Mouse (Mus musculus) CH12.LX (cell line): ENCODE measurements at regions not wholly inside any gene's neighbourhood (a gene's known extent, or its start where the extent isn't known, plus 50 kb on each side); places are given as distances from the start of the nearest gene placed in this dataset.

Experiments used
- DNase-seq: peaks from one replicate; pipeline ENCODE4 v3.0.0-alpha.2; 2013; ENCODE audit errors: extremely low read depth
- H3K27ac ChIP-seq: 2 replicates; pipeline ENCODE4 v1.5.1; 2012; ENCODE audit warnings: low read depth, mild to moderate bottlenecking, control low read depth, moderate library complexity; ENCODE audit not compliant: insufficient read depth
- H3K27me3 ChIP-seq: replicated peaks from 2 replicates; pipeline ENCODE3; 2012; ENCODE audit warnings: inconsistent platforms
- H3K36me3 ChIP-seq, 2 experiments: replicated peaks in 1 of 2; 2 replicates each; pipeline versions ENCODE3 to v1.6.1; 2012; ENCODE audit warnings: inconsistent platforms in 1 of 2, low read length in 1 of 2, mild to moderate bottlenecking in 1 of 2, mixed read lengths in 1 of 2, moderate library complexity in 1 of 2; ENCODE audit not compliant: control insufficient read depth in 1 of 2, insufficient read depth in 1 of 2
- H3K4me1 ChIP-seq, 2 experiments: 2 replicates each; pipeline ENCODE4 v1.6.1; 2012; ENCODE audit warnings: inconsistent platforms in 1 of 2, moderate library complexity in 1 of 2; ENCODE audit not compliant: insufficient read depth in 2 of 2, control insufficient read depth in 1 of 2
- H3K4me2 ChIP-seq: 2 replicates; pipeline ENCODE4 v1.6.1; 2012; ENCODE audit warnings: low read depth, mild to moderate bottlenecking, control low read depth; ENCODE audit not compliant: poor library complexity, insufficient read depth, severe bottlenecking
- H3K4me3 ChIP-seq, 3 experiments: fragments of 150-350 bp in 1 of 3; sonication (generic) in 1 of 3; replicated peaks in 1 of 3; 2 replicates each; pipeline versions ENCODE3 to v1.5.1; 2011 to 2012; ENCODE audit warnings: low read depth in 2 of 3, low read length in 2 of 3, mild to moderate bottlenecking in 2 of 3, moderate library complexity in 2 of 3, control low read depth in 1 of 3, improper control_type of control experiment in 1 of 3, inconsistent platforms in 1 of 3, mixed read lengths in 1 of 3; ENCODE audit not compliant: poor library complexity in 1 of 3
- H3K79me2 ChIP-seq: replicated peaks from 2 replicates; pipeline ENCODE4 v1.6.1; 2012; ENCODE audit warnings: mild to moderate bottlenecking, moderate library complexity; ENCODE audit not compliant: control insufficient read depth, poor library complexity, insufficient read depth, severe bottlenecking; ENCODE audit errors: extremely low read depth
- H3K9ac ChIP-seq: 2 replicates; pipeline ENCODE4 v1.6.1; 2012; ENCODE audit warnings: low read depth, mild to moderate bottlenecking, control low read depth, moderate library complexity; ENCODE audit not compliant: insufficient read depth
- H3K9me3 ChIP-seq: replicated peaks from 2 replicates; pipeline ENCODE3; 2012; ENCODE audit warnings: low read length, inconsistent platforms, mixed read lengths
- CHD2 ChIP-seq: IDR thresholded peaks from 2 replicates; pipeline ENCODE4 v1.6.1; 2011; ENCODE audit warnings: low read length, improper control_type of control experiment
- CTCF ChIP-seq, 2 experiments: IDR thresholded peaks in 1 of 2; conservative IDR thresholded peaks in 1 of 2; 2 replicates each; pipeline ENCODE4 v1.5.1; 2011 to 2012; ENCODE audit warnings: low read depth in 2 of 2, low read length in 2 of 2, improper control_type of control experiment in 1 of 2, inconsistent platforms in 1 of 2, mild to moderate bottlenecking in 1 of 2, moderate library complexity in 1 of 2
- ELF1 ChIP-seq: IDR thresholded peaks from 2 replicates; pipeline ENCODE4 v1.6.1; 2014; ENCODE audit warnings: low read depth, mild to moderate bottlenecking, inconsistent platforms, low read length, improper control_type of control experiment
- EP300 ChIP-seq: IDR thresholded peaks from 2 replicates; pipeline ENCODE4 v1.6.1; 2011; ENCODE audit warnings: low read length, improper control_type of control experiment
- GABPA ChIP-seq: IDR thresholded peaks from 2 replicates; pipeline ENCODE4 v1.6.1; 2012; ENCODE audit warnings: low read depth, low read length, improper control_type of control experiment, inconsistent platforms; ENCODE audit not compliant: insufficient replicate concordance
- IRF4 ChIP-seq: IDR thresholded peaks from 2 replicates; pipeline ENCODE4 v1.6.1; 2014; ENCODE audit warnings: low read depth, mild to moderate bottlenecking, inconsistent platforms, low read length, improper control_type of control experiment
- JUN ChIP-seq: IDR thresholded peaks from 2 replicates; pipeline ENCODE4 v1.6.1; 2011; ENCODE audit warnings: low read depth, mild to moderate bottlenecking, low read length, improper control_type of control experiment, moderate library complexity; ENCODE audit not compliant: insufficient read depth
- KAT2A ChIP-seq: IDR thresholded peaks from 2 replicates; pipeline ENCODE4 v1.6.1; 2012; ENCODE audit warnings: low read length, improper control_type of control experiment, inconsistent platforms; ENCODE audit not compliant: insufficient replicate concordance
- MAFK ChIP-seq: IDR thresholded peaks from 2 replicates; pipeline ENCODE4 v1.6.1; 2011; ENCODE audit warnings: low read length, improper control_type of control experiment; ENCODE audit not compliant: insufficient replicate concordance
- MAX ChIP-seq: IDR thresholded peaks from 2 replicates; pipeline ENCODE4 v1.6.1; 2011; ENCODE audit warnings: low read length, improper control_type of control experiment
- MAZ ChIP-seq: IDR thresholded peaks from 2 replicates; pipeline ENCODE4 v1.6.1; 2012; ENCODE audit warnings: low read depth, mild to moderate bottlenecking, inconsistent platforms, low read length, improper control_type of control experiment, moderate library complexity
- MEF2A ChIP-seq: IDR thresholded peaks from 2 replicates; pipeline ENCODE4 v1.6.1; 2014; ENCODE audit warnings: low read depth, mild to moderate bottlenecking, inconsistent platforms, low read length, improper control_type of control experiment, borderline replicate concordance
- NRF1 ChIP-seq: IDR thresholded peaks from 2 replicates; pipeline ENCODE4 v1.6.1; 2014; ENCODE audit warnings: low read depth, mild to moderate bottlenecking, inconsistent platforms, low read length, improper control_type of control experiment, moderate library complexity
- POLR2A ChIP-seq: IDR thresholded peaks from 2 replicates; pipeline ENCODE4 v1.6.1; 2011; ENCODE audit warnings: low read depth, mild to moderate bottlenecking, improper control_type of control experiment, low read length
- POLR2AphosphoS2 ChIP-seq: IDR thresholded peaks from 2 replicates; pipeline ENCODE4 v1.6.1; 2011; ENCODE audit warnings: low read depth, low read length, improper control_type of control experiment
- RAD21 ChIP-seq: IDR thresholded peaks from 2 replicates; pipeline ENCODE4 v1.6.1; 2011; ENCODE audit warnings: low read depth, mild to moderate bottlenecking, low read length, improper control_type of control experiment, moderate library complexity
- RCOR1 ChIP-seq: conservative IDR thresholded peaks from 2 replicates; pipeline ENCODE4 v1.6.1; 2012; ENCODE audit warnings: low read depth, mild to moderate bottlenecking, inconsistent platforms, low read length, improper control_type of control experiment
- SMC3 ChIP-seq: IDR thresholded peaks from 2 replicates; pipeline ENCODE4 v1.6.1; 2011; ENCODE audit warnings: low read depth, low read length, improper control_type of control experiment
- TCF12 ChIP-seq: IDR thresholded peaks from 2 replicates; pipeline ENCODE4 v1.6.1; 2014; ENCODE audit warnings: low read depth, mild to moderate bottlenecking, inconsistent platforms, low read length, improper control_type of control experiment
- USF2 ChIP-seq: conservative IDR thresholded peaks from 2 replicates; pipeline ENCODE4 v1.6.1; 2011; ENCODE audit warnings: low read depth, low read length, improper control_type of control experiment
- ZKSCAN1 ChIP-seq: IDR thresholded peaks from 2 replicates; pipeline ENCODE4 v1.6.1; 2012; ENCODE audit warnings: low read depth, inconsistent platforms, low read length, improper control_type of control experiment, borderline replicate concordance
- ZNF384 ChIP-seq: IDR thresholded peaks from 2 replicates; pipeline ENCODE4 v1.6.1; 2012; ENCODE audit warnings: low read depth, low read length, improper control_type of control experiment, inconsistent platforms
- dilution Hi-C: fragments of 300-500 bp; cut with MboI; formaldehyde crosslinking; loops from 2 replicates; pipeline ENCODE4 v1.14.3; 2020; ENCODE audit warnings: low sequenced_read_pairs; ENCODE audit not compliant: extremely low pct_unique_long_range_greater_than_20kb, extremely low pct_ligation_motif_present
- in situ Hi-C: fragments of 300-500 bp; cut with MboI; formaldehyde crosslinking; loops from 3 replicates; pipeline ENCODE4 v1.14.3; 2019; ENCODE audit warnings: low sequenced_read_pairs, low pct_ligation_motif_present, low pct_unique_long_range_greater_than_20kb, mixed read lengths

GRCm38 (mm10) chr2:43270802-43271201, 284.3 kb upstream of the Kynu start:
- no peaks in the 10 kb centered on the region for H3K27me3 ChIP-seq
- no peak overlapping the region for H3K27ac ChIP-seq
- H3K4me3 ChIP-seq = no peak overlapping the region
- in situ Hi-C loops = no loop called here
- H3K79me2 ChIP-seq = no peaks in the 10 kb centered on the region
- H3K4me2 ChIP-seq = no peak overlapping the region
- H3K4me1 ChIP-seq = no peaks in the 10 kb centered on the region
- no peaks in the 10 kb centered on the region for H3K36me3 ChIP-seq
- no peak for TF ChIP-seq MAZ
- no peak for TF ChIP-seq RCOR1
- no peak for TF ChIP-seq EP300
- peak; percentile 56 for TF ChIP-seq RAD21
- TF ChIP-seq MEF2A = no peak
- peak; percentile 12; the same call in 1 of the 2 replicates for TF ChIP-seq SMC3
- TF ChIP-seq CTCF (conservative IDR thresholded peaks at IDR 0.05 in 1 of 2, IDR thresholded peaks at IDR 0.05 in 1 of 2; ENCODE audit: low read depth in 2 of 2, low read length in 2 of 2) = peak in 1 of 2 experiments; percentile 23; a peak in 1 of 4 replicates
- no peak for TF ChIP-seq KAT2A
- dilution Hi-C loops = no loop called here
- H3K9me3 ChIP-seq = no peaks in the 10 kb centered on the region
- no peak overlapping the region for H3K9ac ChIP-seq
- no peak for DNase-seq

DNA sequence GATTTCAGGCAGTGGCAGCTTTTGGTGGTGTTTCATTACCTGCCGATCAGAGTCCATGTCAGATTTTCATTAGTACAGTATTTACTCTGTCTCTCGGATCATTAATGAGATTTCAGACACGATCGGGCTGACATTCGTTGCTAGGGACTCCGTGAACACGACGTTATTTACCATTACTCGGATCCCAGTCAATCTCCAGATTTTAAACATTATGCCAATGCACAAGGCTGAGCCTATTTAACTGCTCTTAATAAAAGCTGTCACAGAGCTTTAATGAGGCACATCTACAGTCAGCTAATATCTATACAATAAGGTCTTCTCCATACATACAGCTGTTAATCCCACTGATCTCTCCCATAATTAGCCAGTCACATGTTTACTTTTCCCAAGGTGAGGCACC, 283.0 kb upstream of the Kynu start:
- Histone ChIP-seq H3K9me3 (no peaks in the 10 kb centered on the region), H3K4me1 (no peaks in the 10 kb centered on the region), H3K79me2 (no peaks in the 10 kb centered on the region)
- no peak for DNase-seq
- TF ChIP-seq JUN (no peak), GABPA (no peak), RCOR1 (no peak), RAD21 (no peak), MAX (no peak), CHD2 (no peak), MAFK (no peak)
- TF ChIP-seq, all 38 proteins: peak for 0
- Histone ChIP-seq H3K27me3 (no peaks in the 10 kb centered on the region), H3K36me3 (no peaks in the 10 kb centered on the region), H3K4me2 (no peak overlapping the region), H3K4me3 (no peak overlapping the region), H3K9ac (no peak overlapping the region), H3K27ac (no peak overlapping the region)
- in situ Hi-C loops (no loop called here), dilution Hi-C loops (no loop called here)

- in situ Hi-C loops = no loop called here
- Histone ChIP-seq H3K9ac (no peak overlapping the region), H3K79me2 (no peaks in the 10 kb centered on the region), H3K36me3 (no peaks in the 10 kb centered on the region), H3K9me3 (no peaks in the 10 kb centered on the region), H3K27me3 (no peaks in the 10 kb centered on the region), H3K4me2 (no peak overlapping the region), H3K4me1 (no peaks in the 10 kb centered on the region), H3K4me3 (no peak overlapping the region), H3K27ac (no peak overlapping the region)
- dilution Hi-C loops = no loop called here
- peak; percentile 3 for DNase-seq
- TF ChIP-seq MAZ (no peak), SMC3 (no peak), TCF12 (no peak), GABPA (no peak), ZKSCAN1 (no peak), USF2 (no peak), ZNF384 (no peak), NRF1 (no peak), POLR2A (no peak), ELF1 (no peak), POLR2AphosphoS2 (no peak), IRF4 (no peak)
Observed at GRCm38 (mm10) chr2:43274012-43274411, 281.1 kb upstream of the Kynu start.
